Mouse (Mus musculus) testis, adult 2 months (tissue): ENCODE data around the gene Clmn.

Source experiments
- CTCF ChIP-seq: fragments of 200-500 bp; IDR thresholded peaks from 2 replicates; pipeline ENCODE4 v1.5.1; 2012; ENCODE audit warnings: low read depth, mild to moderate bottlenecking, inconsistent platforms, low read length, moderate library complexity; ENCODE audit not compliant: control insufficient read depth, insufficient read depth, insufficient replicate concordance
- POLR2A ChIP-seq: fragments of 200-500 bp; IDR thresholded peaks from 2 replicates; pipeline ENCODE4 v1.6.1; 2012; ENCODE audit warnings: low read depth, mild to moderate bottlenecking, inconsistent platforms, low read length, moderate library complexity; ENCODE audit not compliant: control insufficient read depth

DNA sequence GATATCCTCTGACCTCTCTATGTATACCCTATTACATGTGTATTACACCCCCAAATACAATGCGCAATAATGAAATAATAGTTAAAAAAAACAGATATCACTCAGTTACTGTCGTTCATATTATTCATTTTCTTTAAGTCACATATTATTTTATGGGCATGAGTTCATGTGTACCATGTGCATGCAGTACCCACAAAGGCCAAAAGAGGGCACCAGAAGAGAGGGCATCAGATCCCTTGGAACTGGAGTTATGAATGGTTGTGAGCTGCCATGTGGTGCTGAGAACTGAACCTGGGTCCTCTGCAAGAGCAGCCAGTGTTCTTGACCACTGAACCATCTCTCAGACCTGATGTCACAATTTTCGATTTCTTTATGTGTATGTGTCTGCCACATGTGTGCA is 65.5 kb downstream of the Clmn start:
- peak; percentile 36; the same call in 1 of the 2 replicates for TF ChIP-seq CTCF
- no peak for TF ChIP-seq POLR2A
